Mouse (Mus musculus) cortical plate, adult 2 months (tissue): ENCODE results near the gene Hsf5.

Experiments
- CTCF ChIP-seq: fragments of 200-500 bp; IDR thresholded peaks from 2 replicates; pipeline ENCODE4 v1.5.1; 2011; ENCODE audit warnings: mild to moderate bottlenecking, control low read depth, low read length; ENCODE audit not compliant: insufficient read depth; ENCODE audit errors: extremely low read depth
- POLR2A ChIP-seq: fragments of 200-500 bp; IDR thresholded peaks from 2 replicates; pipeline ENCODE4 v1.6.1; 2011; ENCODE audit warnings: mild to moderate bottlenecking, low read length, control low read depth; ENCODE audit not compliant: insufficient read depth; ENCODE audit errors: extremely low read depth

GRCm38 (mm10) chr11:87703654-87704053 lies 86.7 kb downstream of the Hsf5 start:
- TF ChIP-seq POLR2A, result no peak
- no peak for TF ChIP-seq CTCF
